Mouse (Mus musculus) T-cell, adult 2 months (primary cell): ENCODE results near the gene Tmem117.

ENCODE experiments used
- DNase-seq: peaks from one replicate; pipeline ENCODE4 v3.0.0; 2022; ENCODE audit warnings: low spot score

Tmem117 gene

GRCm38 (mm10) chr15:94628830-94629601 is at the start of gene Tmem117:
Tmem117 (plus strand) TSS chr15:94629232.
- DNase-seq: no peak

GRCm38 (mm10) chr15:94582000-94582593 is 46.9 kb upstream of the Tmem117 start:
- DNase-seq: no peak

- no peak for DNase-seq
Observed at GRCm38 (mm10) chr15:94583153-94583552, 45.9 kb upstream of the Tmem117 start.

GRCm38 (mm10) chr15:94584738-94585137 is 44.3 kb upstream of the Tmem117 start:
- DNase-seq: peak; percentile 6

- no peak for DNase-seq
Observed at GRCm38 (mm10) chr15:94587826-94588715, 41.0 kb upstream of the Tmem117 start.

- peak; percentile 98 for DNase-seq
Observed at GRCm38 (mm10) chr15:94589219-94590075, 39.6 kb upstream of the Tmem117 start, which contains the start of gene Twf1. Twf1 (minus strand) TSS chr15:94589889.

- no peak for DNase-seq
Observed at GRCm38 (mm10) chr15:94590083-94590482, 38.9 kb upstream of the Tmem117 start.

- no peak for DNase-seq
Observed at GRCm38 (mm10) chr15:94591356-94591755, 37.7 kb upstream of the Tmem117 start.

- DNase-seq: no peak
Observed at GRCm38 (mm10) chr15:94593586-94593985, 35.4 kb upstream of the Tmem117 start.

- DNase-seq: no peak
Observed at GRCm38 (mm10) chr15:94600145-94600707, 28.8 kb upstream of the Tmem117 start.

GRCm38 (mm10) chr15:94601339-94601738 is 27.7 kb upstream of the Tmem117 start:
- peak; percentile 61 for DNase-seq

- DNase-seq: no peak
Observed at GRCm38 (mm10) chr15:94602441-94602840, 26.6 kb upstream of the Tmem117 start.

GRCm38 (mm10) chr15:94607768-94608167 is 21.3 kb upstream of the Tmem117 start:
- DNase-seq: no peak

- DNase-seq: no peak
Observed at GRCm38 (mm10) chr15:94616036-94616435, 13.0 kb upstream of the Tmem117 start.

GRCm38 (mm10) chr15:94620909-94621308 is 8.1 kb upstream of the Tmem117 start:
- DNase-seq: no peak

GRCm38 (mm10) chr15:94628463-94628829 is 586 bp upstream of the Tmem117 start:
- no peak for DNase-seq

GRCm38 (mm10) chr15:94630553-94630952 is 1.5 kb downstream of the Tmem117 start:
- no peak for DNase-seq

- DNase-seq: no peak
Observed at GRCm38 (mm10) chr15:94634524-94634923, 5.5 kb downstream of the Tmem117 start.

- DNase-seq: no peak
Observed at GRCm38 (mm10) chr15:94638207-94638606, 9.2 kb downstream of the Tmem117 start.

- no peak for DNase-seq
Observed at GRCm38 (mm10) chr15:94639126-94639525, 10.1 kb downstream of the Tmem117 start.

- no peak for DNase-seq
Observed at GRCm38 (mm10) chr15:94646012-94646411, 17.0 kb downstream of the Tmem117 start.
